Mouse (Mus musculus) heart, embryonic 14.5 days (tissue): ENCODE data around the gene Dupd1. TPM values are rescaled to one million over a fixed set of nuclear protein-coding genes. Genes with fewer than 3 reads are reported as not detected.
A peak's percentile ranks its signal among the peaks of the same experiment; 100 is the strongest.

ENCODE experiments used
- ATAC-seq: fragments of 200-750 bp; cut with Nextera tagmentation; 2 replicates; pipeline ENCODE4 v1.8.0; 2017; ENCODE audit warnings: low read depth, moderate TSS enrichment; ENCODE audit not compliant: insufficient number of reproducible peaks, insufficient read depth, low FRiP score
- H3K27ac ChIP-seq, 2 experiments: fragments of 200-500 bp in 1 of 2; fragments of 300-500 bp in 1 of 2; sonication (generic) in 1 of 2; replicated peaks in 1 of 2; 2 replicates each; pipeline ENCODE4 v1.5.1; 2012 to 2014; ENCODE audit warnings: low read depth in 2 of 2, low read length in 2 of 2, control low read depth in 1 of 2, mild to moderate bottlenecking in 1 of 2, mixed read lengths in 1 of 2; ENCODE audit not compliant: control insufficient read depth in 1 of 2, insufficient read depth in 1 of 2
- H3K27me3 ChIP-seq: fragments of 300-500 bp; sonication (generic); 2 replicates; pipeline ENCODE4 v1.6.1; 2014; ENCODE audit warnings: mild to moderate bottlenecking, low read length, control low read depth; ENCODE audit not compliant: control insufficient read depth, insufficient read depth
- H3K36me3 ChIP-seq: fragments of 300-500 bp; sonication (generic); 2 replicates; pipeline ENCODE4 v1.6.1; 2014; ENCODE audit warnings: mild to moderate bottlenecking, control low read depth, low read length, mixed read lengths; ENCODE audit not compliant: control insufficient read depth, insufficient read depth
- H3K4me1 ChIP-seq, 2 experiments: fragments of 200-500 bp in 1 of 2; fragments of 300-500 bp in 1 of 2; sonication (generic) in 1 of 2; 2 replicates each; pipeline ENCODE4 v1.6.1; 2012 to 2014; ENCODE audit warnings: low read length in 2 of 2, control low read depth in 1 of 2, mixed read lengths in 1 of 2; ENCODE audit not compliant: control insufficient read depth in 2 of 2, insufficient read depth in 2 of 2
- H3K4me2 ChIP-seq: fragments of 300-500 bp; sonication (generic); 2 replicates; pipeline ENCODE4 v1.6.1; 2014; ENCODE audit warnings: mild to moderate bottlenecking, low read length
- H3K4me3 ChIP-seq, 2 experiments: fragments of 200-500 bp in 1 of 2; fragments of 300-500 bp in 1 of 2; sonication (generic) in 1 of 2; 2 replicates each; pipeline ENCODE4 v1.5.1; 2012 to 2014; ENCODE audit warnings: low read length in 2 of 2, mild to moderate bottlenecking in 2 of 2, control low read depth in 1 of 2, low read depth in 1 of 2, moderate library complexity in 1 of 2; ENCODE audit not compliant: control insufficient read depth in 1 of 2, insufficient read depth in 1 of 2
- H3K9ac ChIP-seq: fragments of 300-500 bp; sonication (generic); 2 replicates; pipeline ENCODE4 v1.6.1; 2014; ENCODE audit warnings: mild to moderate bottlenecking, low read length
- H3K9me3 ChIP-seq: fragments of 300-500 bp; sonication (generic); 2 replicates; pipeline ENCODE4 v1.6.1; 2016; ENCODE audit warnings: low read length, control low read depth; ENCODE audit not compliant: control insufficient read depth
- WGBS: fragments of 180-500 bp; shearing (Covaris S2); extraction: QIAGEN DNeasy Blood & Tissue Kit; methylation state at CpG from one replicate; pipeline ENCODE4 v1.1.7; 2014; 5-methylcytosine and 5-hydroxymethylcytosine counted together
- polyA plus RNA-seq: library from polyadenylated mRNA; unstranded; fragments of >200 nt; fragmentation: Nextera tagmentation; extraction: Ambion mirVana; gene quantifications from 2 replicates; pipeline ENCODE4 v1.2.1, GENCODE M21; 2014

Dupd1 gene
- polyA plus RNA-seq, 1 experiment from 2014 or later, result 0.18 TPM

GRCm38 (mm10) chr14:21669633-21670421, 44.5 kb downstream of the Dupd1 start:
- Histone ChIP-seq H3K9me3 (no peaks in the 10 kb centered on the region), H3K4me1 (no peaks in the 10 kb centered on the region), H3K4me3 (no peak overlapping the region), H3K9ac (no peak overlapping the region), H3K27me3 (no peaks in the 10 kb centered on the region), H3K4me2 (no peak overlapping the region), H3K27ac (no peak overlapping the region), H3K36me3 (peaks cover 70% of the 10 kb centered on the region)
- ATAC-seq, result no peak
- WGBS, result 73% methylated on average over 11 of the region's 11 CpGs

GRCm38 (mm10) chr14:21669218-21669617, 45.2 kb downstream of the Dupd1 start:
- H3K9me3 ChIP-seq, result no peaks in the 10 kb centered on the region
- H3K4me1 ChIP-seq, result no peaks in the 10 kb centered on the region
- H3K27me3 ChIP-seq, result no peaks in the 10 kb centered on the region
- no peak overlapping the region for H3K9ac ChIP-seq
- H3K4me2 ChIP-seq, result no peak overlapping the region
- H3K27ac ChIP-seq, result no peak overlapping the region
- no peak for ATAC-seq
- WGBS, result 80% methylated on average over 11 of the region's 11 CpGs
- H3K36me3 ChIP-seq, result peaks cover 76% of the 10 kb centered on the region
- H3K4me3 ChIP-seq, result no peak overlapping the region

- ATAC-seq, result no peak
- Histone ChIP-seq H3K4me1 (peaks cover 9 to 14% of the 10 kb centered on the region in 2 experiments), H3K36me3 (peaks cover 68% of the 10 kb centered on the region), H3K27ac (no peak overlapping the region), H3K4me2 (no peak overlapping the region), H3K9ac (no peak overlapping the region), H3K4me3 (no peak overlapping the region), H3K9me3 (no peaks in the 10 kb centered on the region), H3K27me3 (no peaks in the 10 kb centered on the region)
- 78% methylated on average over 8 of the region's 8 CpGs for WGBS
These were observed 51.8 kb downstream of the Dupd1 start for GRCm38 (mm10) chr14:21662465-21663142.

GRCm38 (mm10) chr14:21659652-21660051, 54.7 kb downstream of the Dupd1 start:
- WGBS, result 29% methylated on average over 5 of the region's 5 CpGs
- Histone ChIP-seq H3K36me3 (peaks cover 41% of the 10 kb centered on the region), H3K4me2 (peak overlapping the region; percentile 56), H3K27ac (0 out of 4 replicates have a peak overlapping the region, but pooled peaks of 1 of the 2 experiments have one; percentile 2), H3K9me3 (no peaks in the 10 kb centered on the region), H3K27me3 (no peaks in the 10 kb centered on the region), H3K9ac (no peak overlapping the region), H3K4me3 (peak overlapping the region in 1 of 2 experiments; percentile 29; a peak in 2 of 4 replicates), H3K4me1 (peaks cover 9 to 17% of the 10 kb centered on the region in 2 experiments)
- ATAC-seq, result peak; percentile 74

- Histone ChIP-seq H3K27ac (peak overlapping the region; percentile 30 to 55; a peak in 3 of 4 replicates), H3K9me3 (no peaks in the 10 kb centered on the region), H3K27me3 (no peaks in the 10 kb centered on the region), H3K36me3 (peaks cover 36% of the 10 kb centered on the region), H3K4me1 (peaks cover 9 to 17% of the 10 kb centered on the region in 2 experiments), H3K9ac (0 out of 2 replicates have a peak overlapping the region, but pooled peaks have one; percentile 19), H3K4me3 (peak overlapping the region in 1 of 2 experiments; percentile 29; a peak in 2 of 4 replicates), H3K4me2 (peak overlapping the region; percentile 56)
- peak; percentile 84 for ATAC-seq
- 25% methylated on average over 13 of the region's 13 CpGs for WGBS
These were observed 55.2 kb downstream of the Dupd1 start for GRCm38 (mm10) chr14:21659155-21659554.

GRCm38 (mm10) chr14:21653813-21654212, 60.6 kb downstream of the Dupd1 start:
- 76% methylated on average over 2 of the region's 2 CpGs for WGBS
- no peak overlapping the region for H3K4me2 ChIP-seq

GRCm38 (mm10) chr14:21640806-21641435, 73.5 kb downstream of the Dupd1 start:
- Histone ChIP-seq H3K27ac (no peak overlapping the region), H3K9me3 (no peaks in the 10 kb centered on the region), H3K4me3 (no peak overlapping the region), H3K9ac (no peak overlapping the region), H3K36me3 (peaks cover 46% of the 10 kb centered on the region), H3K27me3 (no peaks in the 10 kb centered on the region), H3K4me1 (no peaks in the 10 kb centered on the region), H3K4me2 (no peak overlapping the region)
- 61% methylated on average over 4 of the region's 4 CpGs for WGBS
- ATAC-seq, result no peak

More at GRCm38 (mm10) chr14:21653813-21654212, 60.6 kb downstream of the Dupd1 start:
- Histone ChIP-seq H3K27me3 (no peaks in the 10 kb centered on the region), H3K27ac (no peak overlapping the region), H3K36me3 (0 out of 2 replicates have a peak, but pooled peaks cover 6% of the 10 kb centered on the region), H3K4me3 (no peak overlapping the region), H3K9ac (no peak overlapping the region), H3K4me1 (peaks cover 5 to 14% of the 10 kb centered on the region in 2 experiments), H3K9me3 (no peaks in the 10 kb centered on the region)
- no peak for ATAC-seq
